Mouse (Mus musculus) liver, embryonic 13.5 days (tissue): ENCODE data around the gene Mtmr10. TPM values are rescaled to one million over a fixed set of nuclear protein-coding genes. Genes with fewer than 3 reads are reported as not detected.
A peak's percentile ranks its signal among the peaks of the same experiment; 100 is the strongest.

Source experiments
- ATAC-seq: fragments of 200-750 bp; cut with Nextera tagmentation; 2 replicates; pipeline ENCODE4 v1.8.0; 2017; ENCODE audit warnings: low read depth, mild to moderate bottlenecking, moderate number of reproducible peaks, moderate library complexity
- DNase-seq: peaks from one replicate; pipeline ENCODE4 v3.0.0; 2022
- H3K27ac ChIP-seq: fragments of 300-500 bp; sonication (generic); 2 replicates; pipeline ENCODE4 v1.5.1; 2015; ENCODE audit warnings: moderate library complexity, mild to moderate bottlenecking, inconsistent platforms
- H3K27me3 ChIP-seq: fragments of 300-500 bp; sonication (generic); 2 replicates; pipeline ENCODE4 v1.6.1; 2015; ENCODE audit warnings: mild to moderate bottlenecking, inconsistent platforms
- H3K36me3 ChIP-seq: fragments of 300-500 bp; sonication (generic); 2 replicates; pipeline ENCODE4 v1.6.1; 2015; ENCODE audit warnings: mild to moderate bottlenecking, inconsistent platforms
- H3K4me1 ChIP-seq: fragments of 300-500 bp; sonication (generic); replicated peaks from 2 replicates; pipeline ENCODE4 v1.6.1; 2015; ENCODE audit warnings: inconsistent platforms
- H3K4me2 ChIP-seq: fragments of 300-500 bp; sonication (generic); 2 replicates; pipeline ENCODE4 v1.6.1; 2015; ENCODE audit warnings: inconsistent platforms, mild to moderate bottlenecking, moderate library complexity
- H3K4me3 ChIP-seq: fragments of 300-500 bp; sonication (generic); replicated peaks from 2 replicates; pipeline ENCODE4 v1.5.1; 2015; ENCODE audit warnings: mild to moderate bottlenecking, inconsistent platforms
- H3K9ac ChIP-seq: fragments of 300-500 bp; sonication (generic); 2 replicates; pipeline ENCODE4 v1.6.1; 2015; ENCODE audit warnings: mild to moderate bottlenecking, inconsistent platforms
- H3K9me3 ChIP-seq: fragments of 300-500 bp; sonication (generic); replicated peaks from 2 replicates; pipeline ENCODE4 v1.6.1; 2016; ENCODE audit warnings: inconsistent platforms
- WGBS: fragments of 180-500 bp; shearing (Covaris S2); methylation state at CpG from one replicate; pipeline ENCODE4 v1.1.7; 2015; ENCODE audit not compliant: insufficient replicate concordance; 5-methylcytosine and 5-hydroxymethylcytosine counted together
- polyA plus RNA-seq: library from polyadenylated mRNA; unstranded; fragments of >200 nt; fragmentation: Nextera tagmentation; extraction: Ambion mirVana; gene quantifications from 2 replicates; pipeline ENCODE4 v1.2.1, GENCODE M21; 2015

Gene Mtmr10
- polyA plus RNA-seq, 1 experiment from 2014 or later, result 2.0 TPM

DNA sequence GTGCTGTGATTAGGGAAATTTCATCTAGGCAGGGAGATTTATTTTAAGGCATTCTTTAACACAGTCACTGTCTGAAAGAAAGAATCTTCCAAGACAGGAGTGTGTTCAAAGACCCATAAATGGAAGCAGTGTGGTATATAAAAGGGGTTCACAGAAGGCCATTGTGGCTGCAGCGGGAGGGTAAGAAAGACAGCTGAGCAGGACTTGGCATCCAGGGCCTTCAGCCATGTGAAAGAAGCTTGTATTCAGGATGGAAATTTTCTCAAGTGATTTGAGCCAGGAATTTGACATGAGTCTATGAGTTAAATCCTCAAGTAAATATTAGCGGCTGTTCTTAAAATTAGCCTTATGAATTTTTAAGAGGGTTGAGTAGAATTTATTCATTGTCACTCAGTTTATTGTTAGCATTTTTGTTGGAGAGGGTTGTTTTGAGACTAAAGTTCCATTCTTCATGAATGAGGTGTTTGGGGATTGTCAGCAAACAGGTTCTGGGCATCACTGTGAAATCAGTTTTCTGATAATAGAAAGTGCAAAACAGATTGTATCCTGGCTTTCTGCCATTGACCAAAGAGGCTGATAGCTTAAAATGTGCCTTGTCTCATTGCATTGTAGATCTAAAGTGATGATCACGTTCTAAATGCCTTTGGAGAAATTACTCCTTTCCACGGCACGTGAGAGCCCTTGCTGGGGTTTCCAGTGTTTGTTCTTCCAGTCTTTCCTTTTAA, 9.0 kb downstream of the Mtmr10 start:
- ATAC-seq (no peak), DNase-seq (no peak)
- no peak overlapping the region for H3K4me2 ChIP-seq
- H3K9ac ChIP-seq, result no peak overlapping the region
- H3K9me3 ChIP-seq, result no peaks in the 10 kb centered on the region
- 71% methylated on average over 5 of the region's 5 CpGs for WGBS
- H3K4me1 ChIP-seq, result 0 out of 2 replicates have a peak, but pooled peaks cover 3% of the 10 kb centered on the region
- no peak overlapping the region for H3K27ac ChIP-seq
- no peaks in the 10 kb centered on the region for H3K36me3 ChIP-seq
- H3K4me3 ChIP-seq, result no peak overlapping the region
- no peaks in the 10 kb centered on the region for H3K27me3 ChIP-seq

GRCm38 (mm10) chr7:64310241-64310640, 22.8 kb downstream of the Mtmr10 start:
- Histone ChIP-seq H3K4me3 (no peak overlapping the region), H3K27ac (no peak overlapping the region), H3K36me3 (no peaks in the 10 kb centered on the region), H3K4me2 (no peak overlapping the region), H3K9ac (no peak overlapping the region), H3K4me1 (no peaks in the 10 kb centered on the region), H3K9me3 (no peaks in the 10 kb centered on the region), H3K27me3 (no peaks in the 10 kb centered on the region)
- DNase-seq (no peak), ATAC-seq (no peak)
- WGBS, result 81% methylated on average over 7 of the region's 7 CpGs

DNA sequence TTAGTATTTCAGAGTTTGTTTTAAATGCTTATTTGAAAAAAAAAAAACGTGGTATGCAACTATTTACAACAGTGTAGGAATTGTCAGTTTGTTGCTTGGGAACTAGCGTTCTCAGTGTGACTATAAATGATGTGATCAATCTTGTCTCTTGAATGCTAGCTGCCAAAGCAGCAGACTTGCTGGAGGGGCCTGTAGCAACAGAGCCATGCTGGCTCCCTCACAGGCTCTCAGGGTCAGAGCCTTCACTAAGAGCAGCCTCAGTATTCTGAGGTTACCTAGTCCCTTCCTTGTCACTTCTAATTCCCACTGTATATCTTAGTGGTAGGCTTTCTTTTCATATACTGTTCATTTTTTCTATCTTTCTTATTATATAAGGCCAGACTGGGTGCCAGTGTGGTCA, 23.3 kb downstream of the Mtmr10 start:
- Histone ChIP-seq H3K4me2 (no peak overlapping the region), H3K9me3 (no peaks in the 10 kb centered on the region), H3K4me3 (no peak overlapping the region), H3K9ac (no peak overlapping the region), H3K27me3 (no peaks in the 10 kb centered on the region), H3K4me1 (no peaks in the 10 kb centered on the region), H3K27ac (no peak overlapping the region), H3K36me3 (no peaks in the 10 kb centered on the region)
- DNase-seq (no peak), ATAC-seq (no peak)
- 54% methylated on average over 2 of the region's 2 CpGs for WGBS

GRCm38 (mm10) chr7:64312811-64313210, 25.4 kb downstream of the Mtmr10 start:
- H3K9me3 ChIP-seq, result no peaks in the 10 kb centered on the region
- H3K36me3 ChIP-seq, result peaks cover 3% of the 10 kb centered on the region
- H3K27me3 ChIP-seq, result no peaks in the 10 kb centered on the region
- H3K4me1 ChIP-seq, result no peaks in the 10 kb centered on the region
- H3K9ac ChIP-seq, result no peak overlapping the region
- no peak overlapping the region for H3K27ac ChIP-seq
- 69% methylated on average over 7 of the region's 7 CpGs for WGBS
- H3K4me3 ChIP-seq, result no peak overlapping the region
- no peak overlapping the region for H3K4me2 ChIP-seq
- no peak for DNase-seq
- ATAC-seq, result no peak

GRCm38 (mm10) chr7:64321125-64321524, 33.7 kb downstream of the Mtmr10 start:
- Histone ChIP-seq H3K9me3 (no peaks in the 10 kb centered on the region), H3K4me1 (no peaks in the 10 kb centered on the region), H3K27me3 (no peaks in the 10 kb centered on the region), H3K4me3 (no peak overlapping the region), H3K4me2 (no peak overlapping the region), H3K27ac (no peak overlapping the region), H3K9ac (no peak overlapping the region), H3K36me3 (peaks cover 14% of the 10 kb centered on the region)
- 87% methylated on average over 5 of the region's 5 CpGs for WGBS
- ATAC-seq (no peak), DNase-seq (no peak)

DNA sequence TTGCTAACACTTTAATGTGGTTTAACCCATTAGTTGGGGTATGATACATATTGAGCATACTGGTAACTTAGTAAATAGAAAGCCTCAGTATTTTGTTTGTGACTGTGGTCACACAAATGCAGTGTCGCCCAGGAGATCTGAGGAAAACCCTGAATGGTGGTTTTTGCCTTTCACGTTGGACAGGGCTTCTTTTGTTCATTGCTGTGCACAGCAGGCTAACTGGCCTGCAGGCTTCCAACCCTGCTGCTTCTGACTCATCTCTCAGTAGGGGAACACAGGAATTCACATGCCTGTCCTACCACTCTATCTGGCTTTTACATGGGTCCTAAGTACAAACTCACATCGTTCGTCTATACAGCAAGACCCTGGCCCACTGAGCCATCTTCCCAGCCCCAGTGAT, 34.2 kb downstream of the Mtmr10 start:
- H3K4me3 ChIP-seq, result no peak overlapping the region
- DNase-seq, result no peak
- no peaks in the 10 kb centered on the region for H3K27me3 ChIP-seq
- H3K4me1 ChIP-seq, result no peaks in the 10 kb centered on the region
- H3K4me2 ChIP-seq, result no peak overlapping the region
- no peak overlapping the region for H3K27ac ChIP-seq
- no peak overlapping the region for H3K9ac ChIP-seq
- 82% methylated on average over 4 of the region's 4 CpGs for WGBS
- H3K9me3 ChIP-seq, result no peaks in the 10 kb centered on the region
- peaks cover 14% of the 10 kb centered on the region for H3K36me3 ChIP-seq
- no peak for ATAC-seq

DNA sequence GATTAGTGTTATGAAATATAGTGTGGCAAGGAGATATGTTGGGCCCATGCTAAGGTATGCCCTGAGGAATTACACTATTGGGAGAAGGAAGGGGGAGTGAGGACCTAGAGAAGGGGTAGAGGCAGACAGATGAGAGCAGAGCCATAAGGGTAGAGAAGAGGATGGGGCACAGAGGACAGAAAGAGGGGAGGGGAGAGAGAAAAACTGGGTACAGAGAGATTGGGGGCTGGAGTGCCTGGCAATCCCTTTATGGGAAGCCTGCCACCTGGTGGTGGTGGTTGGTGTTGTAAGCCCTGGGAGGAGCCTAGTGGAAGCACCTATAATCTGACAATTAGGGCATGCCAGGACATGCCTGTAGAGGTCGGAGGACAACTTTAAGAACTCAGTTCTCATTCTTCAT, 39.4 kb downstream of the Mtmr10 start:
- WGBS, result 16% methylated on average over 1 of the region's 1 CpGs
- H3K27me3 ChIP-seq, result no peaks in the 10 kb centered on the region
- DNase-seq (peak; percentile 68), ATAC-seq (peak; percentile 75)
- H3K4me3 ChIP-seq, result no peak overlapping the region
- no peaks in the 10 kb centered on the region for H3K9me3 ChIP-seq
- H3K9ac ChIP-seq, result no peak overlapping the region
- H3K27ac ChIP-seq, result no peak overlapping the region
- no peak overlapping the region for H3K4me2 ChIP-seq
- no peaks in the 10 kb centered on the region for H3K4me1 ChIP-seq
- no peaks in the 10 kb centered on the region for H3K36me3 ChIP-seq

GRCm38 (mm10) chr7:64327486-64327885, 40.0 kb downstream of the Mtmr10 start:
- Histone ChIP-seq H3K9me3 (no peaks in the 10 kb centered on the region), H3K4me3 (no peak overlapping the region), H3K4me1 (no peaks in the 10 kb centered on the region), H3K9ac (no peak overlapping the region), H3K36me3 (no peaks in the 10 kb centered on the region), H3K27me3 (no peaks in the 10 kb centered on the region), H3K4me2 (no peak overlapping the region), H3K27ac (no peak overlapping the region)
- WGBS, result 74% methylated on average over 4 of the region's 4 CpGs
- no peak for DNase-seq
- no peak for ATAC-seq

DNA sequence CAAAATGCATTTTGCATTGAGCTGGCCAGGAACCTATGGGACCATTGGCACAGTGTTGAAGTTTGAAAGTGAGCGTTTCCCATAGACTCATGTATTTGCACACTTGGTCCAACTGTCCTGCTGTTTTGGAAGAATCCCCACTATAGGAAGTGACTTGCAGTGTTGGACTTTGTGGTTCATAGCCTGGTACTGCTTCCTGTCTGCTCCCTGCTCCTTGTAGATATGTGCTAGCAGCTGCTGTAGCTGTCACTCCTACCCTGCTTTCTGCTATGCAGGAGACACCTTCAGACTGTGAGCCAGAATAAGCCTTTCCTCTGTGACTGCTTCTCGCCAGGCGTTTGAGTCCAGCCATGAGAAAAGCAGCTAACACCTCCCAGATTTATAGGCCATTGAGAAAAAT, 43.9 kb downstream of the Mtmr10 start:
- Histone ChIP-seq H3K4me1 (no peaks in the 10 kb centered on the region), H3K36me3 (peaks cover 2% of the 10 kb centered on the region; the same call in 1 of the 2 replicates), H3K9ac (no peak overlapping the region), H3K9me3 (no peaks in the 10 kb centered on the region), H3K27me3 (no peaks in the 10 kb centered on the region), H3K4me3 (no peak overlapping the region), H3K4me2 (no peak overlapping the region), H3K27ac (no peak overlapping the region)
- WGBS, result 55% methylated on average over 3 of the region's 3 CpGs
- no peak for DNase-seq
- ATAC-seq, result no peak

GRCm38 (mm10) chr7:64332686-64333085, 45.2 kb downstream of the Mtmr10 start:
- no peak overlapping the region for H3K9ac ChIP-seq
- no peak overlapping the region for H3K27ac ChIP-seq
- H3K4me1 ChIP-seq, result no peaks in the 10 kb centered on the region
- H3K36me3 ChIP-seq, result peaks cover 7% of the 10 kb centered on the region
- ATAC-seq (no peak), DNase-seq (no peak)
- no peak overlapping the region for H3K4me3 ChIP-seq
- H3K4me2 ChIP-seq, result no peak overlapping the region
- 81% methylated on average over 1 of the region's 1 CpGs for WGBS
- H3K9me3 ChIP-seq, result no peaks in the 10 kb centered on the region
- no peaks in the 10 kb centered on the region for H3K27me3 ChIP-seq

- ATAC-seq, result no peak
- no peak overlapping the region for H3K4me2 ChIP-seq
- no peak overlapping the region for H3K9ac ChIP-seq
- 81% methylated on average over 1 of the region's 1 CpGs for WGBS
- H3K36me3 ChIP-seq, result peaks cover 22% of the 10 kb centered on the region
- no peaks in the 10 kb centered on the region for H3K27me3 ChIP-seq
- no peak overlapping the region for H3K4me3 ChIP-seq
- H3K27ac ChIP-seq, result no peak overlapping the region
- H3K4me1 ChIP-seq, result no peaks in the 10 kb centered on the region
- DNase-seq, result no peak
- H3K9me3 ChIP-seq, result no peaks in the 10 kb centered on the region
Observed at GRCm38 (mm10) chr7:64347813-64348212, 60.4 kb downstream of the Mtmr10 start.

DNA sequence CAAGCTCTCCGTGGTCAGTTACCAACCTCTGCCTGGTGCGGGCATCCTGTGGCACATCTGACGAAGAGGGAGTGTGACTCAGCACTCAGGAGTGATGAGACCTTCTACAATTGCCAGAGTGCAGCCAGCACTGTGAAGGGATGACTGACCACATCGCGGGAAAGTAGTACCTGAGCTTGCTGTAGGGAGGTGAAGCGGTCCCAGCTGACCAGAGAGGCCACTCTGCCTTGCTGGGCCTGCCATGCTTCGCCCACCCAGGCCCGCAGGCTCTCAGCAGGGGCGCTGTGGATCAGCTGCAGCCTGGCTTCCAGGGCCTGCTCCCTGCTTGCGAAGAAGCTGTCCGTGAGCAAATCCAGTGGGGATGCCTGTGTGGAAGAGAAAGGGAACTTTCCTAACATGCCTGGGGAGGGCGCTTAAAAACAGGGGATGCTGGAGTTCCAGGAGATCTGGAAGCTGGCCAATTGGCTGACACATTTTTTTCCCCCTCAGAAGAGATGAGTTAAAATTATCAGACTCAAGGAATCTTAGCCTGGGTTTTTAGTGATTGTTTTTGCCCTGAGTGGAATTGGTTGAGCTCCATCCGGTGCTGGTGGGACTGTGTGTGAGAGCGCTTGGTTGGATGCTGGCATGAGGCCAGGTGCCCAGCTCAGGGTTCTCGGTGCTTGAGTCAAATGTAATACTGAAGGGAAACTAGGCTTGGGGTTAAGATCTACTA, 61.9 kb downstream of the Mtmr10 start:
- 81% methylated on average over 15 of the region's 15 CpGs for WGBS
- DNase-seq (no peak), ATAC-seq (no peak)
- no peak overlapping the region for H3K9ac ChIP-seq
- no peaks in the 10 kb centered on the region for H3K4me1 ChIP-seq
- no peak overlapping the region for H3K27ac ChIP-seq
- no peaks in the 10 kb centered on the region for H3K27me3 ChIP-seq
- no peak overlapping the region for H3K4me3 ChIP-seq
- H3K9me3 ChIP-seq, result no peaks in the 10 kb centered on the region
- no peak overlapping the region for H3K4me2 ChIP-seq
- H3K36me3 ChIP-seq, result peaks cover 29% of the 10 kb centered on the region
